Mouse (Mus musculus) kidney, postnatal 10 days (tissue): ENCODE measurements around the gene Nucb2.

Experiments used
- DNase-seq: peaks from one replicate; pipeline ENCODE4 v3.0.0; 2021; ENCODE audit warnings: mixed read lengths

Nucb2 gene

GRCm38 (mm10) chr7:116524577-116524976 lies 20.4 kb downstream of the Nucb2 start:
- no peak for DNase-seq

- no peak for DNase-seq
Observed at GRCm38 (mm10) chr7:116529793-116530192, 25.6 kb downstream of the Nucb2 start.

- no peak for DNase-seq
Observed at GRCm38 (mm10) chr7:116530470-116530869, 26.3 kb downstream of the Nucb2 start.

GRCm38 (mm10) chr7:116531311-116531710 lies 27.1 kb downstream of the Nucb2 start:
- peak; percentile 38 for DNase-seq

- DNase-seq = no peak
Observed at GRCm38 (mm10) chr7:116556834-116557233, 52.7 kb downstream of the Nucb2 start.

- DNase-seq = no peak
Observed at GRCm38 (mm10) chr7:116574551-116574950, 70.4 kb downstream of the Nucb2 start.
